Mouse (Mus musculus): ENCODE results near the gene H2-K1. TPM values are rescaled to one million over a fixed set of nuclear protein-coding genes. Genes with fewer than 3 reads are reported as not detected.

The H2-K1 gene
- total RNA-seq (2014; fragmentation: Nextera tagmentation) (870 and 1,054 TPM in 2 replicates), total RNA-seq (2017) (664 and 816 TPM in 2 replicates)

DNA sequence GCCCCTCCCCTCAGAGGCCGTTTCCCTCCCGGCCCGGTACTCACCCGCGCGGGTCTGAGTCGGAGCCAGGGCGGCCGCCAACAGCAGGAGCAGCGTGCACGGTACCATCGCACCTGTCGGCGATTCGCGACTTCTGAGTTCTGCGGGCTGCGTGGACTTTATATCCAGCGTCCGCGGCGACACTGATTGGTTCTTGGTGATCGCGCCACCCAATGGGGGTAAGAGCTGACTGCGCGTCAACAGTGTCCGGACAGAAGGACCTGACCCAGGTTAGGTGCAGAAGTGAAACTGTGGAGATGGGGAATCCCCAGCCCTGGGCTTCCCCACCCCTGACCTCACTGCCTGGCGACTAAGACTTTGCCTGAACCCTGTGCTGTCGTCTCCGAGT lies at the start of gene H2-K1:
H2-K1 (minus strand) TSS at position 198 of the 388 bp plus-strand sequence.
- peak; percentile 96 for ATAC-seq (replicated peaks; ENCODE audit: low FRiP score, low TSS enrichment, poor library complexity, severe bottlenecking)

GRCm38 (mm10) chr17:34047404-34048050 lies 47.4 kb upstream of the H2-K1 start:
- no peak for ATAC-seq (replicated peaks; ENCODE audit: low FRiP score, low TSS enrichment, poor library complexity, severe bottlenecking)

GRCm38 (mm10) chr17:34045941-34046340 lies 45.8 kb upstream of the H2-K1 start:
- ATAC-seq (replicated peaks; ENCODE audit: low FRiP score, low TSS enrichment, poor library complexity, severe bottlenecking): no peak

- ATAC-seq (replicated peaks; ENCODE audit: low FRiP score, low TSS enrichment, poor library complexity, severe bottlenecking): no peak
These were observed 39.7 kb upstream of the H2-K1 start for GRCm38 (mm10) chr17:34039562-34040450.

GRCm38 (mm10) chr17:34038878-34039561 lies 38.9 kb upstream of the H2-K1 start, which contains the start of gene Col11a2:
Gene Col11a2 (plus strand): TSS chr17:34039437.
- ATAC-seq (replicated peaks; ENCODE audit: low FRiP score, low TSS enrichment, poor library complexity, severe bottlenecking): peak; percentile 42

- no peak for ATAC-seq (replicated peaks; ENCODE audit: low FRiP score, low TSS enrichment, poor library complexity, severe bottlenecking)
These were observed 38.3 kb upstream of the H2-K1 start for GRCm38 (mm10) chr17:34038440-34038839.

DNA sequence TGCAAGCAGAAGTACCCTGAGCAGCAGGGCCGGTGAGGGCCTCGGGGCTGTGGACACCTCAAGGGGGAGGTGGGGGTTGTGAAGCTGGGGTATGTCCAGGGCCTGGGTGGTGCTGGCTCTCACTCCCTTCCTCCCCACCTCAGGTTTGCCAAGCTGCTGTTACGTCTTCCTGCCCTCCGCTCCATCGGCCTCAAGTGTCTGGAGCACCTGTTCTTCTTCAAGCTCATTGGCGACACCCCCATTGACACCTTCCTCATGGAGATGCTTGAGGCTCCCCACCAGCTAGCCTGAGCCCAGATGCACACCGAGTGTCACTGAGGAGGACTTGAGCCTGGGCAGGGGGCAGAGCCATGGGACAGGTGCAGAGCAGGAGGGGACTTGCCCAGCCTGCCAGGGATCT lies 37.1 kb upstream of the H2-K1 start:
- ATAC-seq (replicated peaks; ENCODE audit: low FRiP score, low TSS enrichment, poor library complexity, severe bottlenecking): no peak

DNA sequence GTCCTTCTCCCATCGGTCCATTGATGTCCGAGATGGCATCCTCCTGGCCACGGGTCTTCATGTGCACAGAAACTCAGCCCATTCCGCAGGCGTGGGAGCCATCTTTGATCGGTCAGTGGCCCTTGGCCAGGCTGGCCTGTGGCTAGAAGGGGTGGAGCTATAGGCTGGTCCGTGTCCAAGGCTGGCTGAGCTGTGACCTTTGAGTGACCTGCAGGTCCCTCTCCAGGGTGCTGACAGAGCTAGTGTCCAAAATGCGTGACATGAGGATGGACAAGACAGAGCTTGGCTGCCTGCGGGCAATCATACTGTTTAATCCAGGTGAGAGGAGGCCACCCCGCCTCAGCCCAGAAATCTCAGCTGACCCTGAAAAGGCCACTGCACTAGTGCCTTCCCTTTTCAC lies 36.5 kb upstream of the H2-K1 start:
- no peak for ATAC-seq (replicated peaks; ENCODE audit: low FRiP score, low TSS enrichment, poor library complexity, severe bottlenecking)

GRCm38 (mm10) chr17:34035517-34035916 lies 35.4 kb upstream of the H2-K1 start:
- no peak for ATAC-seq (replicated peaks; ENCODE audit: low FRiP score, low TSS enrichment, poor library complexity, severe bottlenecking)

DNA sequence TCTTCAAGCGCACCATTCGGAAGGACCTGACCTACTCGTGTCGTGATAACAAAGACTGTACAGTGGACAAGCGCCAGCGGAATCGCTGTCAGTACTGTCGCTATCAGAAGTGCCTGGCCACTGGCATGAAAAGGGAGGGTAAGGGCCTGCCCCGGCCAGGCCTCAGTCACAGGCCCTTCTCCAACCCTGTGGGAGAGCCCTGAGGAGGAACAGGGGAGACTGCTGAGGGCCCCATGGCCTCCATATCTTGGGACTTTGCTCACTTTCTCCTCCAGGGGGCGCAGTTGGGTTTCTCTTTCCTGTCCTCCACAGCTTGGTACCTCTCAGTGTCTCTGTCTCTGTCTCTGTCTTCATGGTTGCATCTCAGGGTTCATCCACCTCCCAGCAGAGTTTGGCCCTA lies 33.9 kb upstream of the H2-K1 start:
- ATAC-seq (replicated peaks; ENCODE audit: low FRiP score, low TSS enrichment, poor library complexity, severe bottlenecking): peak; percentile 40; the same call in 1 of the 2 replicates

GRCm38 (mm10) chr17:34033441-34033840 lies 33.3 kb upstream of the H2-K1 start:
- no peak for ATAC-seq (replicated peaks; ENCODE audit: low FRiP score, low TSS enrichment, poor library complexity, severe bottlenecking)

- no peak for ATAC-seq (replicated peaks; ENCODE audit: low FRiP score, low TSS enrichment, poor library complexity, severe bottlenecking)
These were observed 32.7 kb upstream of the H2-K1 start for GRCm38 (mm10) chr17:34032806-34033205.

DNA sequence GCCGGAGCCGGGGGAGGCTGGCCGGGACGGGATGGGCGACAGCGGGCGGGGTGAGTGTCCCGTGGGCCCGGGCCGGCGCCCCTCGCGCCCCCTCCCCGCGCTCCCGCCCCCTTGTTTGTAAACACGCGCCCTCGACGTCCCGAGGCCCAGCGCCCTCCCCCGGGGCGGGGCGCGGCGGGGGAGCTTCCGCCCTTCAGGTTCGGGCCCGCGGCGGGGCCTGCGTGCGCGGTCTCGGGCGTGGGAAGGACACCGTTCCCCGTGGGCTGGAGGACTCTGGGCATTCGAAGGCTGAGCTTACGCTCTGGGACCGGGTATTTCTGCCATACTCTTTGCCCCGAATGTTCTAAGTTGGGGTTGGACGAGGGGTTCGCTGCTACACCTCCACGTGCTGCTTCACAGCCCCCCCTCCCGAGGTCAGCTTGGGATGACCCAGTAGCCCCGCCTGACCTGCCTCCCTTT lies 32.1 kb upstream of the H2-K1 start:
- ATAC-seq (replicated peaks; ENCODE audit: low FRiP score, low TSS enrichment, poor library complexity, severe bottlenecking): 0 out of 2 replicates have a peak, but pooled peaks have one; percentile 2

DNA sequence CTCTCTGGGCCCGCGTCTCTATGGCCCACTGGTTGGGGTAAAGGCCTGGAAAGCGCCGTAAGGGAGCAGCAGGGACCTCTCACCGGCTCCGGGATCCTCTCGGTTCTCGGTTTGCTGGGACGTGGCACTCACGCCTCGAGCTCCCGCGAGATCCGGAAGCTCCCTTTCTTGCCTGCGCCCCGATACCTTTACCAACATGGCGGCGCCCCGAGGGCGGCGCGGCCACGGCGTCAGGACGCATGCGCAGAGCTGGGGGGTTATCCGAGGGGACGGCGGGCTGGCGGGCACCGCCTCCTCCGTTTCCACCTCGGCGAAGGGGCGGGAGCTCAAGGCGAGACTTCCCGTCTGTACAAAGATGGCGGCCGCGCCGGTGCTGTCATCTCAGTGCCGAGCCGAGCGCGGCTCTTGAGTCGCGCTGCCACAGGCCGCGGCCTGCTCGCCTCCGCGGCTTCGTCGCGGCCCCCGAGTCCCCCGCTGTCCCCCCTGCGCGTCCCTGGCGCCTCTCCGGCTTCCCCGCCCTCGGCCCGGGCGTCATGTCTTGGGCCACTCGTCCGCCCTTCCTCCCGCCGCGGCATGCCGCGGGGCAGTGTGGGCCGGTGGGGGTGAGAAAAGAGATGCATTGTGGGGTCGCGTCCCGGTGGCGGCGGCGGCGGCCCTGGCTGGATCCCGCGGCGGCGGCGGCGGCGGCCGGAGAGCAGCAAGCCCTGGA lies 31.5 kb upstream of the H2-K1 start, which contains the start of the genes Slc39a7 and Rxrb:
Slc39a7 (minus strand) TSS at position 218 of the 709 bp plus-strand sequence.
Rxrb (plus strand) TSS at position 348 of the 709 bp plus-strand sequence.
- ATAC-seq (replicated peaks; ENCODE audit: low FRiP score, low TSS enrichment, poor library complexity, severe bottlenecking): peak; percentile 59

GRCm38 (mm10) chr17:34030861-34031326 lies 30.7 kb upstream of the H2-K1 start:
- no peak for ATAC-seq (replicated peaks; ENCODE audit: low FRiP score, low TSS enrichment, poor library complexity, severe bottlenecking)

DNA sequence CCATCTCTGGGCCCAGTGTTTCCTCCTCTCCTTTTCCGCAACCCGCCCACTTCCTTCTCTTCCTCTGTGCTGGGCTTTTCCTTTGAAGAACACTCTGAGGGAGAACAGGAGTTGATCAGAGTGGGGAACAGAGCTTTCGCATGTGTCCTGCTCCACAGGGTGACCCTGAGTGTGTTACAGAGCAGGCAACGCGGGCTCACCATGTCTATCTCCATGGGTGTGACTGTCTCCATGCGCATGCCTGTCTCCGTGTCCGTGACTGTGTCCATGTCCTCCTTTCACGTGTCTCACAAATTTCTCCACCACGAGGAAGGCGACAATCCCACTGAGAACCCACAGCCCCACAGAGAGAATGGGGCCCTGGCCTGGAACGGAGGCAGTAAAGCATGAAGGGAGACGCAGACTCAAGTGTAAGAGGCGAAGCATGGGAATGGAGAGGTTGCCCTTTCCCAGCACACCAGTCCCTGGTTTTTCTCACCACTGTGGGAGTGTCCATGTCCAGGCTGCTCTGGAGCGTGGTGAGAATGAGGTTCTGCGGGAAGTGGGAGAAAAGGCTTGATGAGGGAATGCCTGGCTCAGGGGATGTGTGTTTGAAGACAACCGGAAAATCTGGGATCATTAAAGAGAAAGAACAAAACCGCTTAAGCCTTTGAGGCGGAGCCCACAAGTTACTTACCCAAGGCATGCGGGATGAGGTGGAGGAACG lies 29.9 kb upstream of the H2-K1 start:
- ATAC-seq (replicated peaks; ENCODE audit: low FRiP score, low TSS enrichment, poor library complexity, severe bottlenecking): no peak

DNA sequence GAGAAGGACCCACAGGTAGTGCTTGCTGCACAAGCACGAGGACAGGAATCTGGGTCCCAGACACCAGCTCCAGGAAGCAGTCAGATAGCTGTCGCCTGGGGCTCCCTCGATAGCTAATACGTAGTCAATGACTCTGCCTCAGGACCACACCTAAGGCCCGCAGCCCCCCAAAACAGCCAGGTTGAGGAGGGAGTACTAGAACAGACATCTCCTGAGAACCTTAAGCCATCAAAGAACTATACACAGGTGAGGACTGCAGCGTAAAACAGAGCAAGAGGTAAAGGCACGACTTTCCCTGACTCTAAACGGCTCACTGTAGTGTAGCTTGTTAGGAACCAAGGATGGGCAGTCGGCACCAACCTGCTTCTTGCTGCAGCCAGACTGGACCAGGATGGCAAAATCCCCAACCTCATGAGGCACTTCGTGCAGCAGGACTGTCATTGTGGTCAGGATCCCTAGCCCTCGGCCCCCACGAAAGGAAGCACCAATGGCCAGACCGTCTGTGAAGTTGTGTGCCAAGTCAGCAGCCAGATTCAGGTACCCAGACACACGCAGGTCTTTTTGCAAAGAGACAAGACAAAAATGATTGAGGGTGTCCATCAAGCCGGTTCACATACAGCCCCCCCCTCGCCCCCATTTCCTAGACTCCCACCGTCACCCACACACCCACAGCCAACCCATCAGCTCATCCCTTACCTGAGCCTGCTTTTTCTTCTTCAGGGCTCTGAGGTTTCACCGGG lies 29.2 kb upstream of the H2-K1 start:
- no peak for ATAC-seq (replicated peaks; ENCODE audit: low FRiP score, low TSS enrichment, poor library complexity, severe bottlenecking)
